Mouse (Mus musculus) testis, adult 2 months (tissue): ENCODE results near the gene Atxn3.

Source experiments
- CTCF ChIP-seq: fragments of 200-500 bp; IDR thresholded peaks from 2 replicates; pipeline ENCODE4 v1.5.1; 2012; ENCODE audit warnings: low read depth, mild to moderate bottlenecking, inconsistent platforms, low read length, moderate library complexity; ENCODE audit not compliant: control insufficient read depth, insufficient read depth, insufficient replicate concordance
- POLR2A ChIP-seq: fragments of 200-500 bp; IDR thresholded peaks from 2 replicates; pipeline ENCODE4 v1.6.1; 2012; ENCODE audit warnings: low read depth, mild to moderate bottlenecking, inconsistent platforms, low read length, moderate library complexity; ENCODE audit not compliant: control insufficient read depth

DNA sequence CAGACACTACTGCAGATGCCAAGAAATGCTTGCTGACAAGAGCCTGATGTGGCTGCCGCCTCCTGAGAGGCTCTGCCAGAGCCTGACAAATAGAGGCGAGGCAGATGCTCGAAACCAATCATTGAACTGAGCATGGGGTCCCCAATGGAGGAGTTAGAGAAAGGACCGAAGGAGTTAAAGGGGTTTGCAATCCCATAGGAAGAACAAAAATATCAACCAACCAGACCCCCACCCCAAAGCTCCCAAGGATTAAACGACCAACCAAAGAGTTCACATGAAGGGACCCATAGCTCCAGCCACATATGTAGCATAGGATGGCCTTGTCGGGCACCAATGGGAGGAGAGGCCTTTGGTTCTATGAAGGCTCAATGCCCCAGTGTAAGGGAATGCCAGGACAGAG is 47.7 kb downstream of the Atxn3 start:
- TF ChIP-seq CTCF (no peak), POLR2A (no peak)
